ENCODE assay signal across 9 mouse cellular contexts in genomic region chrX:48532175-48532574, GRCm38 (mm10). TPM values are rescaled to one million over a fixed set of nuclear protein-coding genes. Genes with fewer than 3 reads are reported as not detected.
A peak's percentile ranks its signal among the peaks of the same experiment; 100 is the strongest.
DNase-seq lines count a peak whose midpoint lies in the region; ATAC-seq lines count a peak whose summit lies in the region.
"Had no signal": no experiment of that assay in that cellular context is flagged by ENCODE, and none has a peak within 500 bp of the region (broad histone marks: within the 10 kb centered on the region; RNA-seq: fewer than 3 reads in every experiment).

No protein-coding gene starts in this region.

- H3K4me2 ChIP-seq in intestine, embryonic 15.5 days (replicated peaks) = no peak overlapping the region
- H3K4me2 ChIP-seq: embryonic facial prominence, embryonic 12.5 days had no signal

- H3K9ac ChIP-seq in intestine, embryonic 15.5 days = no peak overlapping the region
- H3K9ac ChIP-seq: embryonic facial prominence, embryonic 12.5 days had no signal

- no peaks in the 10 kb centered on the region for H3K9me3 ChIP-seq in intestine, embryonic 15.5 days
- no peaks in the 10 kb centered on the region for H3K9me3 ChIP-seq in limb, embryonic 10.5 days (replicated peaks)
- H3K9me3 ChIP-seq: embryonic facial prominence, embryonic 12.5 days had no signal

- no peak overlapping the region for H3K4me3 ChIP-seq in intestine, embryonic 15.5 days (replicated peaks)
- no peak overlapping the region for H3K4me3 ChIP-seq in limb, embryonic 10.5 days
- H3K4me3 ChIP-seq: embryonic facial prominence, embryonic 12.5 days had no signal

- no peak overlapping the region for H3K27ac ChIP-seq in intestine, embryonic 15.5 days
- H3K27ac ChIP-seq in limb, embryonic 10.5 days = no peak overlapping the region
- H3K27ac ChIP-seq: embryonic facial prominence, embryonic 12.5 days had no signal

- 41% methylated on average over 3 of the region's 3 CpGs for WGBS in intestine, embryonic 15.5 days
- 37% methylated on average over 3 of the region's 3 CpGs for WGBS in limb, embryonic 10.5 days

- no peaks in the 10 kb centered on the region for H3K36me3 ChIP-seq in intestine, embryonic 15.5 days
- no peaks in the 10 kb centered on the region for H3K36me3 ChIP-seq in limb, embryonic 10.5 days
- H3K36me3 ChIP-seq: embryonic facial prominence, embryonic 12.5 days had no signal

- no peaks in the 10 kb centered on the region for H3K4me1 ChIP-seq in intestine, embryonic 15.5 days (replicated peaks)
- no peaks in the 10 kb centered on the region for H3K4me1 ChIP-seq in limb, embryonic 10.5 days
- H3K4me1 ChIP-seq: embryonic facial prominence, embryonic 12.5 days had no signal

- DNase-seq in 3T3-L1 (ENCODE audit: low read depth, low spot score) (peak; percentile 80), ZHBTc4 (ENCODE audit: low read depth, low spot score) (peak; percentile 82)
- DNase-seq in gastrocnemius, postnatal 10 days = peak; percentile 73
- DNase-seq in limb, embryonic 10.5 days (ENCODE audit: low spot score) = peak; percentile 75
- DNase-seq in neural tube, embryonic 10.5 days (ENCODE audit: extremely low spot score, low spot score) = peak; percentile 57
- DNase-seq in testis, postnatal 14 days (ENCODE audit: low spot score) = peak; percentile 45

- H3K27me3 ChIP-seq in intestine, embryonic 15.5 days (replicated peaks) = no peaks in the 10 kb centered on the region
- H3K27me3 ChIP-seq in limb, embryonic 10.5 days (ENCODE audit: low read depth, poor library complexity, severe bottlenecking) = no peaks in the 10 kb centered on the region
- H3K27me3 ChIP-seq: embryonic facial prominence, embryonic 12.5 days had no signal

- ATAC-seq in common myeloid progenitor, adult 5-6 weeks (replicated peaks; ENCODE audit: low read depth, poor library complexity, severe bottlenecking) = peak; percentile 83
- ATAC-seq in intestine, embryonic 15.5 days = peak; percentile 56; the same call in 1 of the 2 replicates

RNA-seq across cellular contexts. Expression of gene Rab33a, which starts 13.1 kb away (rescaled TPM):
- total RNA-seq in common myeloid progenitor, adult 5-6 weeks (2017) = 1.1 and 1.6 TPM in 2 replicates
- 1 to 10 TPM in 1 of 2 experiments, under 1 TPM in 1; 0.54 to 1.2 TPM for total RNA-seq in gastrocnemius, postnatal 10 days (2021)
- 5.5 and 7.4 TPM in 2 replicates for polyA plus RNA-seq in intestine, embryonic 15.5 days (2015; fragmentation: Nextera tagmentation; extraction: Ambion mirVana)
- polyA plus RNA-seq in limb, embryonic 10.5 days (2016; fragmentation: Nextera tagmentation; extraction: Ambion mirVana) = 2.5 and 3.2 TPM in 2 replicates

RNA-seq across cellular contexts. Expression of gene Aifm1, which starts 18.8 kb away (rescaled TPM):
- 76.6 and 81.5 TPM in 2 replicates for total RNA-seq in common myeloid progenitor, adult 5-6 weeks (2017)
- 10 to 100 TPM; 41.8 to 46.2 TPM for total RNA-seq in gastrocnemius, postnatal 10 days (2021)
- 95.1 and 102 TPM in 2 replicates for polyA plus RNA-seq in intestine, embryonic 15.5 days (2015; fragmentation: Nextera tagmentation; extraction: Ambion mirVana)
- 85.5 and 93.5 TPM in 2 replicates for polyA plus RNA-seq in limb, embryonic 10.5 days (2016; fragmentation: Nextera tagmentation; extraction: Ambion mirVana)
